Mouse (Mus musculus) cerebellum, adult 2 months (tissue): ENCODE results near the gene Rnf186.

Experiments used
- CTCF ChIP-seq: fragments of 200-500 bp; IDR thresholded peaks from 2 replicates; pipeline ENCODE4 v1.5.1; 2011; ENCODE audit warnings: low read depth, mild to moderate bottlenecking, control low read depth, low read length, moderate library complexity, borderline replicate concordance; ENCODE audit not compliant: insufficient read depth
- POLR2A ChIP-seq: fragments of 200-500 bp; IDR thresholded peaks from 2 replicates; pipeline ENCODE4 v1.6.1; 2011; ENCODE audit warnings: low read length, control low read depth, borderline replicate concordance; ENCODE audit not compliant: insufficient read depth

- TF ChIP-seq CTCF (no peak), POLR2A (no peak)
Measured at GRCm38 (mm10) chr4:138994389-138994788, 27.5 kb downstream of the Rnf186 start.
